Mouse (Mus musculus): ENCODE results near the gene Vmn2r42. TPM values are rescaled to one million over a fixed set of nuclear protein-coding genes. Genes with fewer than 3 reads are reported as not detected.
"Not testable (repeated sequence)": the region's sequence is repeated elsewhere in the genome, so short reads cannot be mapped to it uniquely, and the experiment has no call there.

Vmn2r42 gene
- not detected in 2 replicates for polyA plus RNA-seq (2015; fragmentation: Nextera tagmentation; extraction: Ambion mirVana)

GRCm38 (mm10) chr7:8200220-8200619 is at the start of gene Vmn2r42:
TSS of gene Vmn2r42 (minus strand) at chr7:8200320.
- not testable (repeated sequence) for H3K9ac ChIP-seq; H3K9me3 ChIP-seq (replicated peaks); DNase-seq; H3K4me2 ChIP-seq; H3K4me3 ChIP-seq (replicated peaks); H3K27me3 ChIP-seq; H3K27ac ChIP-seq; H3K36me3 ChIP-seq; H3K4me1 ChIP-seq (replicated peaks); ATAC-seq (ENCODE audit: low read depth)
- WGBS (ENCODE audit: insufficient replicate concordance): no CpG with 5 or more reads among the region's 2 CpGs

GRCm38 (mm10) chr7:8161554-8161953 is 38.6 kb downstream of the Vmn2r42 start, which contains the start of gene Vmn2r41:
TSS of gene Vmn2r41 (minus strand) at chr7:8161654.
- H3K27ac ChIP-seq; H3K4me3 ChIP-seq (replicated peaks); ATAC-seq (ENCODE audit: low read depth); H3K27me3 ChIP-seq; H3K4me2 ChIP-seq; H3K36me3 ChIP-seq; H3K9me3 ChIP-seq (replicated peaks); H3K4me1 ChIP-seq (replicated peaks); H3K9ac ChIP-seq; DNase-seq: not testable (repeated sequence)
- no CpG with 5 or more reads among the region's 1 CpGs for WGBS (ENCODE audit: insufficient replicate concordance)

Other genes starting within 250 kb of the Vmn2r42 start
- not detected in 2 replicates for gene Vmn2r41, start 38.7 kb downstream of the Vmn2r42 start, polyA plus RNA-seq (2015; fragmentation: Nextera tagmentation; extraction: Ambion mirVana)
- not detected in 2 replicates for gene Vmn2r43, start 60.3 kb upstream of the Vmn2r42 start, polyA plus RNA-seq (2015; fragmentation: Nextera tagmentation; extraction: Ambion mirVana)
- gene Vmn2r44, start 183.0 kb upstream of the Vmn2r42 start, polyA plus RNA-seq (2015; fragmentation: Nextera tagmentation; extraction: Ambion mirVana): not detected in 2 replicates

All from liver, embryonic 13.5 days (tissue).